Mouse (Mus musculus): ENCODE results near the gene Urgcp.

DNA sequence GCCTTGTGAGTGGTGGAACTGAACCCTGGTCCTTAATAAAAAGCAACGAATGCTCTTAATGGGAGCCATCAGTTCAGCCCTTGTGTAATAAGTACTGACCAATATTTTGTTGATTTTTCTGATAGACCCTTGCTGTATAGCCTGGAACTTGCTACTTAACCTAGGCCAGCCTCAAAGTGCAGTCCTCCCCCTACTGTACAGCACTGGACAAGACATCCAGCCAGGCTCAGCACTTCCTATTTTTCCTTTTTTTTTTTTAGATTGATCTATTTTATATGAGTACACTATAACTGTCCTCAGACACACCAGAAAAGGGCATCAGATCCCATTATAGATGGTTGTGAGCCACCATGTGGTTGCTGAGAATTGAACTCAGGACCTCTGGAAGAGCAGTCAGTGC, 58.8 kb downstream of the Urgcp start:
- no peak for TF ChIP-seq SRF (IDR thresholded peaks at IDR 0.05; ENCODE audit: control insufficient read depth, insufficient read length, low read depth)
- no peak for TF ChIP-seq E2F4 (IDR thresholded peaks at IDR 0.05; ENCODE audit: insufficient read depth)
- TF ChIP-seq POLR2A (IDR thresholded peaks at IDR 0.05; ENCODE audit: insufficient read length, low read depth) = no peak
- TF ChIP-seq MYOG (IDR thresholded peaks at IDR 0.05; ENCODE audit: control insufficient read depth in 1 of 3, insufficient read depth in 1 of 3, insufficient read length in 2 of 3, low read depth in 2 of 3) = no peak
- TF ChIP-seq MYOD1 (IDR thresholded peaks at IDR 0.05; ENCODE audit: control insufficient read depth in 1 of 3, insufficient read length in 2 of 3, low read depth in 2 of 3) = no peak
- TF ChIP-seq USF1 (IDR thresholded peaks at IDR 0.05; ENCODE audit: low read depth) = no peak
- TF ChIP-seq TCF12 (IDR thresholded peaks at IDR 0.05; ENCODE audit: insufficient read depth, poor library complexity, severe bottlenecking) = no peak
